Mouse (Mus musculus) thymus, postnatal 14 days (tissue): Measurements from ENCODE around the gene Mrpl19.
A peak's percentile ranks its signal among the peaks of the same experiment; 100 is the strongest.

Experiments used
- DNase-seq: peaks from one replicate; pipeline ENCODE4 v3.0.0; 2021

Mrpl19 gene

GRCm38 (mm10) chr6:81965296-81966067 lies at the start of gene Mrpl19:
TSS of gene Mrpl19 (minus strand) at chr6:81965958.
- DNase-seq, result peak; percentile 95

GRCm38 (mm10) chr6:82012392-82012791 lies 46.6 kb upstream of the Mrpl19 start:
- DNase-seq, result no peak

GRCm38 (mm10) chr6:81990049-81990810 lies 24.5 kb upstream of the Mrpl19 start:
- DNase-seq, result peak; percentile 1

- DNase-seq, result peak; percentile 1
Observed at GRCm38 (mm10) chr6:81988341-81988740, 22.6 kb upstream of the Mrpl19 start.

- no peak for DNase-seq
Observed at GRCm38 (mm10) chr6:81987580-81987979, 21.8 kb upstream of the Mrpl19 start.

- DNase-seq, result peak; percentile 64
Observed at GRCm38 (mm10) chr6:81987010-81987409, 21.3 kb upstream of the Mrpl19 start.

GRCm38 (mm10) chr6:81986599-81986998 lies 20.8 kb upstream of the Mrpl19 start:
- no peak for DNase-seq

GRCm38 (mm10) chr6:81986171-81986570 lies 20.4 kb upstream of the Mrpl19 start:
- no peak for DNase-seq

- DNase-seq, result no peak
Observed at GRCm38 (mm10) chr6:81979286-81979685, 13.5 kb upstream of the Mrpl19 start.

- peak; percentile 71 for DNase-seq
Observed at GRCm38 (mm10) chr6:81975971-81976621, 10.3 kb upstream of the Mrpl19 start.

- DNase-seq, result no peak
Observed at GRCm38 (mm10) chr6:81972595-81972994, 6.8 kb upstream of the Mrpl19 start.

- DNase-seq, result no peak
Observed at GRCm38 (mm10) chr6:81971196-81971595, 5.4 kb upstream of the Mrpl19 start.

GRCm38 (mm10) chr6:81966068-81966544 lies 348 bp upstream of the Mrpl19 start:
- DNase-seq, result peak; percentile 10

GRCm38 (mm10) chr6:81960284-81960683 lies 5.5 kb downstream of the Mrpl19 start:
- DNase-seq, result no peak

- no peak for DNase-seq
Observed at GRCm38 (mm10) chr6:81959866-81960265, 5.9 kb downstream of the Mrpl19 start.

GRCm38 (mm10) chr6:81957992-81958391 lies 7.8 kb downstream of the Mrpl19 start:
- no peak for DNase-seq

- DNase-seq, result peak; percentile 16
Observed at GRCm38 (mm10) chr6:81956399-81956798, 9.4 kb downstream of the Mrpl19 start.

GRCm38 (mm10) chr6:81955133-81955532 lies 10.6 kb downstream of the Mrpl19 start:
- no peak for DNase-seq

GRCm38 (mm10) chr6:81946906-81947305 lies 18.9 kb downstream of the Mrpl19 start:
- no peak for DNase-seq

- DNase-seq, result no peak
Observed at GRCm38 (mm10) chr6:81944432-81944831, 21.3 kb downstream of the Mrpl19 start.

GRCm38 (mm10) chr6:81943281-81943680 lies 22.5 kb downstream of the Mrpl19 start:
- no peak for DNase-seq

- DNase-seq, result no peak
Observed at GRCm38 (mm10) chr6:81941718-81942117, 24.0 kb downstream of the Mrpl19 start.

- peak; percentile 15 for DNase-seq
Observed at GRCm38 (mm10) chr6:81933281-81933680, 32.5 kb downstream of the Mrpl19 start.
